In genomic region chr9:54732122-54732521, GRCm38 (mm10) we compare ENCODE assay signal across 12 mouse cellular contexts. TPM values are rescaled to one million over a fixed set of nuclear protein-coding genes. Genes with fewer than 3 reads are reported as not detected.
DNase-seq lines count a peak whose midpoint lies in the region; ATAC-seq and TF ChIP-seq lines count a peak whose summit lies in the region.
"Had no signal": no experiment of that assay in that cellular context is flagged by ENCODE, and none has a peak within 500 bp of the region (broad histone marks: within the 10 kb centered on the region; RNA-seq: fewer than 3 reads in every experiment).

No protein-coding gene starts in this region.

- no peak overlapping the region for H3K27ac ChIP-seq in heart, adult 2 months
- no peak overlapping the region for H3K27ac ChIP-seq in stomach, postnatal 0 days (replicated peaks)
- H3K27ac ChIP-seq: liver, embryonic 15.5 days; neural tube, embryonic 13.5 days had no signal

- no peak overlapping the region for H3K4me2 ChIP-seq in stomach, postnatal 0 days (replicated peaks; ENCODE audit: low read depth)
- H3K4me2 ChIP-seq: neural tube, embryonic 13.5 days had no signal

- H3K9me3 ChIP-seq in stomach, postnatal 0 days (ENCODE audit: control insufficient read depth, low read length) = no peaks in the 10 kb centered on the region
- H3K9me3 ChIP-seq: liver, embryonic 15.5 days; neural tube, embryonic 13.5 days had no signal

- no peak for ATAC-seq in stomach, postnatal 0 days (ENCODE audit: low FRiP score, low TSS enrichment)

- H3K4me3 ChIP-seq in heart, adult 2 months = no peak overlapping the region
- no peak overlapping the region for H3K4me3 ChIP-seq in stomach, postnatal 0 days (ENCODE audit: low read depth, low read length)
- H3K4me3 ChIP-seq: liver, embryonic 15.5 days; neural tube, embryonic 13.5 days had no signal

- no peak for TF ChIP-seq POLR2A in heart, adult 2 months (IDR thresholded peaks at IDR 0.05; ENCODE audit: insufficient read depth, low read depth, low read length)

- no peaks in the 10 kb centered on the region; the same call in 1 of the 2 replicates for H3K79me2 ChIP-seq in heart, adult 2 months (replicated peaks; ENCODE audit: control insufficient read depth, insufficient read depth, low read length)

- 99% methylated on average over 2 of the region's 2 CpGs for WGBS in heart, adult 2 months
- WGBS in stomach, postnatal 0 days = 86% methylated on average over 2 of the region's 2 CpGs

- H3K4me1 ChIP-seq in heart, adult 2 months (ENCODE audit: control insufficient read depth, insufficient read depth, low read length) = no peaks in the 10 kb centered on the region
- 0 out of 2 replicates have a peak, but pooled peaks cover 2% of the 10 kb centered on the region for H3K4me1 ChIP-seq in stomach, postnatal 0 days (replicated peaks; ENCODE audit: control insufficient read depth, insufficient read depth)

- H3K36me3 ChIP-seq in heart, adult 2 months (ENCODE audit: control insufficient read depth, insufficient read depth, low read length) = peaks cover 5% of the 10 kb centered on the region; the same call in 1 of the 2 replicates
- peaks cover 3% of the 10 kb centered on the region; the same call in 1 of the 2 replicates for H3K36me3 ChIP-seq in stomach, postnatal 0 days (ENCODE audit: control insufficient read depth, insufficient read depth, low read length)

- intact Hi-C loops in heart, adult 2 months (cut with DNase I) = no loop called here
- intact Hi-C loops in heart, postnatal 10 days (cut with DNase I) = loop anchor here (10.0 kb wide), 1 partner anchor 583 kb away; no protein-coding TSS in a partner anchor

- DNase-seq in heart, adult 2 months = no peak
- no peak for DNase-seq in heart, postnatal 10 days
- DNase-seq in thymus, postnatal 14 days = peak; percentile 14
- no peak for DNase-seq in thymus, postnatal 4 days
- peak; percentile 55 for DNase-seq in forelimb bud, embryonic 11.5 days (ENCODE audit: low read depth, low spot score)
- DNase-seq in stomach, postnatal 0 days (ENCODE audit: low spot score) = no peak
- no peak for DNase-seq in adrenal gland, postnatal 4 days (ENCODE audit: low spot score in 2 of 2)
- DNase-seq in urinary bladder, postnatal 25 days (ENCODE audit: low spot score) = no peak
- DNase-seq: heart, adult 18-20 months; kidney, postnatal 25 days had no signal

- H3K27me3 ChIP-seq in heart, adult 2 months (ENCODE audit: control insufficient read depth, insufficient read depth, low read length) = no peaks in the 10 kb centered on the region
- no peaks in the 10 kb centered on the region for H3K27me3 ChIP-seq in stomach, postnatal 0 days (ENCODE audit: control insufficient read depth, insufficient read depth, low read length)
- H3K27me3 ChIP-seq: liver, embryonic 15.5 days; neural tube, embryonic 13.5 days had no signal

- TF ChIP-seq EP300 in heart, adult 2 months (IDR thresholded peaks at IDR 0.05; ENCODE audit: insufficient read depth, low read depth, low read length) = no peak
- no peak for TF ChIP-seq EP300 in stomach, postnatal 0 days (optimal IDR thresholded peaks at IDR 0.05)

- no peak overlapping the region for H3K9ac ChIP-seq in heart, adult 2 months (ENCODE audit: low read depth, low read length)
- no peak overlapping the region for H3K9ac ChIP-seq in stomach, postnatal 0 days (ENCODE audit: low read length)
- H3K9ac ChIP-seq: liver, embryonic 15.5 days; neural tube, embryonic 13.5 days had no signal

- peak; percentile 79 for TF ChIP-seq CTCF in heart, adult 2 months (IDR thresholded peaks at IDR 0.05)
- TF ChIP-seq CTCF in stomach, postnatal 0 days (IDR thresholded peaks at IDR 0.05; ENCODE audit: low read depth) = peak; percentile 78

RNA-seq across cellular contexts. Expression of gene Wdr61, which starts 2.2 kb away (rescaled TPM):
- total RNA-seq in heart, adult 2 months (2021) = 10 to 100 TPM; 29.0 to 29.6 TPM
- 21.3 and 37.7 TPM in 2 replicates for polyA plus RNA-seq in heart, adult 2 months (2012; rRNA removed)
- 10 to 100 TPM; 39.7 to 45.6 TPM for total RNA-seq in heart, postnatal 10 days (2021)
- 129 and 132 TPM in 2 replicates for polyA plus RNA-seq in stomach, postnatal 0 days (2015; fragmentation: Nextera tagmentation; extraction: Ambion mirVana)
- 10 to 100 TPM; 81.2 to 81.3 TPM for total RNA-seq in adrenal gland, postnatal 4 days (2021)

RNA-seq across cellular contexts. Expression of gene Crabp1, which starts 32.4 kb away (rescaled TPM):
- not detected for total RNA-seq in heart, adult 2 months (2021)
- polyA plus RNA-seq in heart, adult 2 months (2012; rRNA removed) = 0.23 TPM in 1 of 2 replicates, not detected in the other
- not detected for total RNA-seq in heart, postnatal 10 days (2021)
- polyA plus RNA-seq in stomach, postnatal 0 days (2015; fragmentation: Nextera tagmentation; extraction: Ambion mirVana) = 2.8 and 4.1 TPM in 2 replicates
- 1 to 10 TPM; 2.4 to 3.8 TPM for total RNA-seq in adrenal gland, postnatal 4 days (2021)
- total RNA-seq: heart, adult 18-20 months had no signal

RNA-seq across cellular contexts. Expression of gene Dnaja4, which starts 33.4 kb away (rescaled TPM):
- total RNA-seq in heart, adult 2 months (2021) = 10 to 100 TPM; 81.9 to 85.5 TPM
- polyA plus RNA-seq in heart, adult 2 months (2012; rRNA removed) = 39.1 and 69.8 TPM in 2 replicates
- total RNA-seq in heart, postnatal 10 days (2021) = 10 to 100 TPM; 44.1 to 53.9 TPM
- polyA plus RNA-seq in stomach, postnatal 0 days (2015; fragmentation: Nextera tagmentation; extraction: Ambion mirVana) = 5.5 and 6.2 TPM in 2 replicates
- total RNA-seq in adrenal gland, postnatal 4 days (2021) = 10 to 100 TPM; 10.4 to 12.3 TPM

Comparison
In these comparisons a context has a peak if more than half of its experiments do, and no peak if none do; other contexts are left out.
1. DNase-seq: peak in thymus, postnatal 14 days (single experiment) and forelimb bud, embryonic 11.5 days (single experiment); none in heart, adult 2 months (0 of 2), heart, postnatal 10 days (0 of 2), thymus, postnatal 4 days (single experiment), stomach, postnatal 0 days (single experiment), adrenal gland, postnatal 4 days (0 of 2) and urinary bladder, postnatal 25 days (single experiment).